Mouse (Mus musculus): Measurements from ENCODE around the gene Zdhhc7. TPM values are rescaled to one million over a fixed set of nuclear protein-coding genes. Genes with fewer than 3 reads are reported as not detected.

Gene Zdhhc7
- polyA plus RNA-seq, 1 experiment from 2014 or later = 30.3 TPM

DNA sequence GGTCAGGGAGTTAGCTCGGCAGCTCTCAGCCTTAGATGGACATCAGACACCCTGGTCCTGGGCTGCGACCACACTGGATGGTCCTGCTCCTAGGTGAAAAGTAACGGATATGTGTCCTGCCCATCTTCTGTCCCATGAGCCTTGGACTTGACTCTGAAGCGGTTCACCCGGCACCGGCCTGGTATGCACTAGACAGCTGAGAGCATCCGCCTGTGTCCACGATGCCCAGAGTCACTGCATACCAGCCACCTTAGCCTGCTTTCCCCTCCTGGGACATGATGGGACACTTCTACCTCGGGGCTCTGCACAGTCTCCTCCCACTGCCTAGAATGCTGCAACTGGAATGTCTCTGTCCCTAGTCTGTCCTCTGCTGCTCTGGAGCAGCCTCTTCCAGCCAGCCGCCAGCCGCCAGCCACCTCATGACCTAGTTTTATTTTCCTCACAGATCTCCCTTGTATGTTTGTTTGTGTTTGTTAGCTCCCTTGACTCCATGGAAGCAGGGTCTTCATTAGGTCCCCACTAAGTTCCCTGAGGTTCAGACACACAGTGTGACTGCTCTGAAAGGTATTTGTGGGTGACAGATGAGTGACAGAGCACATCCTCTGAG lies 61.9 kb downstream of the Zdhhc7 start:
- Histone ChIP-seq H3K9ac (ENCODE audit: low read depth, low read length) (no peak overlapping the region), H3K9me3 (replicated peaks; ENCODE audit: low read length) (no peaks in the 10 kb centered on the region), H3K27me3 (ENCODE audit: insufficient read depth, low read length) (no peaks in the 10 kb centered on the region), H3K4me3 (replicated peaks; ENCODE audit: low read depth, low read length) (no peak overlapping the region), H3K36me3 (ENCODE audit: insufficient read depth, low read length) (no peaks in the 10 kb centered on the region), H3K27ac (no peak overlapping the region), H3K4me1 (replicated peaks; ENCODE audit: insufficient read depth, low read length) (no peaks in the 10 kb centered on the region), H3K4me2 (ENCODE audit: low read length) (no peak overlapping the region)
- peak; percentile 41 for DNase-seq (ENCODE audit: low spot score)
- WGBS = 52% methylated on average over 11 of the region's 11 CpGs
- ATAC-seq (replicated peaks; ENCODE audit: low FRiP score, low read depth) = peak; percentile 29; the same call in 1 of the 2 replicates
- no peak for TF ChIP-seq CTCF (IDR thresholded peaks at IDR 0.05; ENCODE audit: low read depth)

DNA sequence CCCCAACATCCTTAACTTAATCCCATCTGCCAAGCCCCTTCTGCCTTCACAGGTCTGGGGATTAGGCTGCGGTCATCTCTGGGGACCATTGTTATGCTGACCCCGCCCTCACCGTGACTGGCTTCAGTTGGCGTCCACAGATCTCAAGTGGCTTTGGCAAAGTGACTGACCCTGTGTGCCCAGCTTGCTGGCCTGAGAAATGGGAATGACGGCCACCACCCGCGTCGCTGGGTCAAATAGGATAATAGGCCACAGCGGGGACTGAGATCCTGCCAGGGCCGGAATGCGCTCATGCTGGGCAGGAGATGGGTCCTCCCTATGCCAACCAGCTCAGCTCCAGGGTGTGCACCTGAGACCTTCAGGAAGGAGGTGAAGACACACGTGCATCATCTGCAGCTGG lies 62.5 kb downstream of the Zdhhc7 start:
- TF ChIP-seq CTCF (IDR thresholded peaks at IDR 0.05; ENCODE audit: low read depth) = no peak
- Histone ChIP-seq H3K4me2 (ENCODE audit: low read length) (no peak overlapping the region), H3K27me3 (ENCODE audit: insufficient read depth, low read length) (no peaks in the 10 kb centered on the region), H3K4me1 (replicated peaks; ENCODE audit: insufficient read depth, low read length) (no peaks in the 10 kb centered on the region), H3K9me3 (replicated peaks; ENCODE audit: low read length) (no peaks in the 10 kb centered on the region), H3K9ac (ENCODE audit: low read depth, low read length) (no peak overlapping the region), H3K36me3 (ENCODE audit: insufficient read depth, low read length) (no peaks in the 10 kb centered on the region), H3K27ac (no peak overlapping the region), H3K4me3 (replicated peaks; ENCODE audit: low read depth, low read length) (no peak overlapping the region)
- DNase-seq (ENCODE audit: low spot score) (no peak), ATAC-seq (replicated peaks; ENCODE audit: low FRiP score, low read depth) (no peak)
- WGBS = 96% methylated on average over 12 of the region's 12 CpGs

DNA sequence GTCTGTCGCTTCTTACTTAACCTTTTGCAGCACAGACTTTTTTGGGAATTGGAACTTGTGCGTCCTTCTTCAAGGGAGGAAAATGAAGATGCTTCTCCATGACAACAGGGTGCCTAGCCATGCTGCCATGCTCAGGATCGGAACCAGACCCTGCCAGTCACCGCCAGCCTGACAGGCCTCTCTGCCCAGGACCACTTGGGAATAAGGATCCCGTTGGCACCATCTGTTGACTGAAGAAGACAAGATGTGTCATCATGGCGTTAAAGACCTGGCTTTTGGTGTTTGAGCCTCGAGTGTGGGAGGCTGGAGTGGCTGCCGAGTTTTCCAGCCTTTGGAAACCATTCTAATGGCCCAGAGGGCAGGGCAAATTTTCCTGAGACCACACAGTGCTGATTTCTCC lies 63.7 kb downstream of the Zdhhc7 start:
- H3K9me3 ChIP-seq (replicated peaks; ENCODE audit: low read length) = no peaks in the 10 kb centered on the region
- H3K4me1 ChIP-seq (replicated peaks; ENCODE audit: insufficient read depth, low read length) = no peaks in the 10 kb centered on the region
- ATAC-seq (replicated peaks; ENCODE audit: low FRiP score, low read depth) = no peak
- H3K4me2 ChIP-seq (ENCODE audit: low read length) = no peak overlapping the region
- H3K9ac ChIP-seq (ENCODE audit: low read depth, low read length) = no peak overlapping the region
- H3K36me3 ChIP-seq (ENCODE audit: insufficient read depth, low read length) = no peaks in the 10 kb centered on the region
- no peak for TF ChIP-seq CTCF (IDR thresholded peaks at IDR 0.05; ENCODE audit: low read depth)
- no peak overlapping the region for H3K4me3 ChIP-seq (replicated peaks; ENCODE audit: low read depth, low read length)
- H3K27me3 ChIP-seq (ENCODE audit: insufficient read depth, low read length) = no peaks in the 10 kb centered on the region
- H3K27ac ChIP-seq = no peak overlapping the region
- 80% methylated on average over 8 of the region's 8 CpGs for WGBS
- no peak for DNase-seq (ENCODE audit: low spot score)

DNA sequence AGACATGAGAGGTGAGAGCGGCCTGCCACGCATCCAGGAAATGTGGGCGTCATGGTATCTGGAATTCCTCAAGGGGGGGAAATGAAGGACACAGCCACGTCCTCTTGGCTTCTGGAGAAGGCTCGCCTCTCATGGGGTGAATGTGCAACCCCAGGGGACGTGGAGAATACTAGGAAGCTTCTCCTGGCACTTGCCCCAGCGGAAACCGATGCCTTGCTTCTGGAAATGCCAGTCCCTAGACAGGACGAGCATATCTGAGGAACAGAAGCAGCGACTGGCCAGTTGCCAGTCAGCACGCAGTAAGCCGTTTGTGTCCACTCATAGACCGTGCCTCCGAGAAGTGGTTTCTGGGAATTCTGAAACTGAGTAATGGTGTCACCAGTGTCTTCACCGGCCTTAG lies 64.1 kb downstream of the Zdhhc7 start:
- TF ChIP-seq CTCF (IDR thresholded peaks at IDR 0.05; ENCODE audit: low read depth) = no peak
- Histone ChIP-seq H3K27ac (no peak overlapping the region), H3K9me3 (replicated peaks; ENCODE audit: low read length) (no peaks in the 10 kb centered on the region), H3K36me3 (ENCODE audit: insufficient read depth, low read length) (no peaks in the 10 kb centered on the region), H3K9ac (ENCODE audit: low read depth, low read length) (no peak overlapping the region), H3K4me1 (replicated peaks; ENCODE audit: insufficient read depth, low read length) (no peaks in the 10 kb centered on the region), H3K27me3 (ENCODE audit: insufficient read depth, low read length) (no peaks in the 10 kb centered on the region), H3K4me3 (replicated peaks; ENCODE audit: low read depth, low read length) (no peak overlapping the region), H3K4me2 (ENCODE audit: low read length) (no peak overlapping the region)
- WGBS = 62% methylated on average over 15 of the region's 15 CpGs
- DNase-seq (ENCODE audit: low spot score) (no peak), ATAC-seq (replicated peaks; ENCODE audit: low FRiP score, low read depth) (no peak)

DNA sequence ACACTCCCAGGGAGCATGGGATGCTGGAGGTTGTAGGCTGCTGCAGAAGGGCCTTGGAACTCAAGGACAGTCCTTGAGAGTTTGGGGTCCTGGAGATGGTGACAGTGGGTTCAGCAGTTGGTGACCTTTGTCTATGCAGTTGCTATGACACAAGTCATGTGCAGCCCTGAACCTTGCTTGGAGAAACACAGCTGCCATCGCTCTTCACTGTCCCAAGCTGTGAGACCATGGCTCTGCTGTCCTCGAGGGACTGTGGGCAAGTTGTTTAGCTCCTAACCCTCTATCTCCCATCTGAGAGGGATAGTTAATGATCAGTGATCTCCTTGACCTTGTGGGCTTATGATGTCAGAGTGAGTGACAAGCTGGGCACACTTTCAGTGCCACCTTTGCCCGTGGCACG lies 64.7 kb downstream of the Zdhhc7 start:
- no peak for ATAC-seq (replicated peaks; ENCODE audit: low FRiP score, low read depth)
- H3K27ac ChIP-seq = no peak overlapping the region
- no peaks in the 10 kb centered on the region for H3K4me1 ChIP-seq (replicated peaks; ENCODE audit: insufficient read depth, low read length)
- no peaks in the 10 kb centered on the region for H3K9me3 ChIP-seq (replicated peaks; ENCODE audit: low read length)
- no peaks in the 10 kb centered on the region for H3K36me3 ChIP-seq (ENCODE audit: insufficient read depth, low read length)
- no peak overlapping the region for H3K4me2 ChIP-seq (ENCODE audit: low read length)
- H3K27me3 ChIP-seq (ENCODE audit: insufficient read depth, low read length) = no peaks in the 10 kb centered on the region
- H3K4me3 ChIP-seq (replicated peaks; ENCODE audit: low read depth, low read length) = no peak overlapping the region
- 44% methylated on average over 4 of the region's 4 CpGs for WGBS
- H3K9ac ChIP-seq (ENCODE audit: low read depth, low read length) = no peak overlapping the region
- TF ChIP-seq CTCF (IDR thresholded peaks at IDR 0.05; ENCODE audit: low read depth) = no peak
- DNase-seq (ENCODE audit: low spot score) = no peak

DNA sequence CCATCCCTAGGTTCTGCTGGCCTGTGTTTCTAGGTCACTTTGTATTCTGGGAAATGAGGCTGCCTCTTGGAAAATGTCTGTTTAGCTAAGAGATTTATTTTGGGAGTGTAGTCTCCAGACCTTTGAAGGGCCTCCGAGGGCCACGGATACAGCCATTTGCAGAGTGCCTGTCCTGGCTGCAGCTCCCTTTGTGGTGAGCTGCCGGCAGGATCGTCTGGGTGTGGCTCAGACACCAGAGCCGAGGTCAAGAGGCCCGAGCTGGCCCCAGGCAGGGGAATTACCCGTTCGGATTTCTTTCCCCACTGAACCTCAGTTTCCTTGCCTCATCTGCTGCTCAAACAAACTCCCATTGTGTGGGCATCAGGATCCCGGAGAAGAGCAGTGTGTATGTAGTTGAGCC lies 65.2 kb downstream of the Zdhhc7 start:
- Histone ChIP-seq H3K4me3 (replicated peaks; ENCODE audit: low read depth, low read length) (no peak overlapping the region), H3K27me3 (ENCODE audit: insufficient read depth, low read length) (no peaks in the 10 kb centered on the region), H3K4me1 (replicated peaks; ENCODE audit: insufficient read depth, low read length) (no peaks in the 10 kb centered on the region), H3K9ac (ENCODE audit: low read depth, low read length) (no peak overlapping the region), H3K27ac (no peak overlapping the region), H3K9me3 (replicated peaks; ENCODE audit: low read length) (no peaks in the 10 kb centered on the region), H3K4me2 (ENCODE audit: low read length) (no peak overlapping the region), H3K36me3 (ENCODE audit: insufficient read depth, low read length) (no peaks in the 10 kb centered on the region)
- no peak for ATAC-seq (replicated peaks; ENCODE audit: low FRiP score, low read depth)
- 16% methylated on average over 9 of the region's 9 CpGs for WGBS
- DNase-seq (ENCODE audit: low spot score) = no peak
- no peak for TF ChIP-seq CTCF (IDR thresholded peaks at IDR 0.05; ENCODE audit: low read depth)

DNA sequence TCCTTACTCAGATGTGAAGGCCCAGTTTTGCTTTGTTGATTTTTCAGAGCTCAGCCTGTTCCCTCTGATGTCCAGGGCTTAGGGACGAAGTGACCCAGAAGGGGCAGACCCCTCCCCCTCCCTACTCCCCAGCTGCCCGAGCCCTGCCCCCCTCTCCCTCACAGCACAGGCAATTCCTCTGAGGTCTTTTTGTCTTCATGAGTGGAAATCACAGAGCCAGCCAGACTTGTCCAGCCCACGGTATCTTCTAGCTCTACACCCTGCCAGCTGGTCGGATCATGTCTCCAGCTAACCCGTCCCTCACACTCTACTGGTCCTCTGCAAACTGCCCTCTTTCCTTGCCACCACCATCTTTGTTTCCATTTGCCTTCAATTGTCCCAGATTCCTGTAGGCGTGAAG lies 66.8 kb downstream of the Zdhhc7 start:
- no peak for DNase-seq (ENCODE audit: low spot score)
- 40% methylated on average over 6 of the region's 6 CpGs for WGBS
- Histone ChIP-seq H3K27me3 (ENCODE audit: insufficient read depth, low read length) (no peaks in the 10 kb centered on the region), H3K4me2 (ENCODE audit: low read length) (no peak overlapping the region), H3K27ac (no peak overlapping the region), H3K36me3 (ENCODE audit: insufficient read depth, low read length) (no peaks in the 10 kb centered on the region), H3K4me3 (replicated peaks; ENCODE audit: low read depth, low read length) (no peak overlapping the region), H3K9ac (ENCODE audit: low read depth, low read length) (no peak overlapping the region), H3K9me3 (replicated peaks; ENCODE audit: low read length) (no peaks in the 10 kb centered on the region), H3K4me1 (replicated peaks; ENCODE audit: insufficient read depth, low read length) (no peaks in the 10 kb centered on the region)
- ATAC-seq (replicated peaks; ENCODE audit: low FRiP score, low read depth) = no peak
- TF ChIP-seq CTCF (IDR thresholded peaks at IDR 0.05; ENCODE audit: low read depth) = no peak

All from kidney, postnatal 0 days (tissue).